Mouse (Mus musculus): Measurements from ENCODE around the gene Ap5m1.

GRCm38 (mm10) chr14:49045610-49046009, 20.3 kb upstream of the Ap5m1 start:
- TF ChIP-seq ZNF384 (IDR thresholded peaks at IDR 0.05; ENCODE audit: low read depth, low read length) (no peak), MAFK (IDR thresholded peaks at IDR 0.05; ENCODE audit: insufficient read depth, low read depth, low read length) (no peak)

Data from ES-E14 (cell line).